Mouse (Mus musculus) frontal cortex, postnatal 14 days (tissue): ENCODE results near the gene Wdr6.
A peak's percentile ranks its signal among the peaks of the same experiment; 100 is the strongest.

Experiments
- DNase-seq, 2 experiments: peaks; one replicate each; pipeline ENCODE4 v3.0.0; 2022; ENCODE audit warnings: low spot score in 2 of 2

Gene Wdr6

GRCm38 (mm10) chr9:108573774-108574690 lies 4.5 kb downstream of the Wdr6 start:
- DNase-seq, result no peak

- DNase-seq, result no peak
These were observed 6.2 kb downstream of the Wdr6 start for GRCm38 (mm10) chr9:108572321-108572720.

- DNase-seq, result no peak
These were observed 7.1 kb downstream of the Wdr6 start for GRCm38 (mm10) chr9:108571401-108571973.

GRCm38 (mm10) chr9:108570207-108570896 lies 8.2 kb downstream of the Wdr6 start:
- peak in 1 of 2 experiments; percentile 78 for DNase-seq

DNA sequence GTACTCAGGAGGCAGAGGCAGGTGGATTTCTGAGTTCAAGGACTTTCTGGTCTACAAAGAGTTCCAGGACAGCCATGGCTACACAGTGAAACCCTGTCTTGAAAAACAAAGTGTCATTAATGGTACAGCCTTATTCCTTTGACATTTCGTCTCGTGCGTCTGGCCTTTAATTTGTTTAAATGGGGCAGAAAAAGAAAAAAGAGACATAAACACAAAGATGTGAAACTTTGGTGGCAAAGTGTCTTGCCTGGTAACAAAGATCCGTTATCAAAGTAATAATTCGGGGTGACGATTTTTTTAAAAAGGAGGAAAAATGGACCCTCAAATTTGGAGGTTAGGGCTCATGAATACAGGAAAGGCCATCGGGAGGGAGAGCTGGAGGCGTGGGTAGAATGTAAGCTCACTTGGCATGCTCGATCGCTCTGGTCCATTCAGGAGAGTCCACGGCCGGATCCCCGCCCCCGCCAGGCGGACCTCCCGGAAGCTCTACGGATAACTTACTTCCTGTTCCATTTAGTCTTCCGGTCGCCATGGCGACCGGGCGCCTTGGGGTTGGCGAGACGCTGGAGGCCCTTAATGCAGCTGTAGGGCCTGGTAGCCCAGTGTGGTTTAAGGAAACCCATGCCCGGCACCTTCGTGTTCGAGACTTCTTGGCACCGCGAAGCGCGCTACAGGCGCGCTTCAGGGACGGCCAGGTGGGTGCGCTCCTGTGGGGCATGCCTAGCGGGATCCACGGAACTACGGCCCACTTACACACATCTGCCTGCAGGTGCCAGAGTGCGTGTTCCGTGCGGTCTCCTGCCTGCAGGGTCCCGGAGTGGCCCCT lies 8.9 kb downstream of the Wdr6 start, which contains the start of gene Dalrd3:
Gene Dalrd3 (plus strand): TSS at position 506 of the 826 bp plus-strand sequence.
- DNase-seq, result peak; percentile 85 to 87

DNA sequence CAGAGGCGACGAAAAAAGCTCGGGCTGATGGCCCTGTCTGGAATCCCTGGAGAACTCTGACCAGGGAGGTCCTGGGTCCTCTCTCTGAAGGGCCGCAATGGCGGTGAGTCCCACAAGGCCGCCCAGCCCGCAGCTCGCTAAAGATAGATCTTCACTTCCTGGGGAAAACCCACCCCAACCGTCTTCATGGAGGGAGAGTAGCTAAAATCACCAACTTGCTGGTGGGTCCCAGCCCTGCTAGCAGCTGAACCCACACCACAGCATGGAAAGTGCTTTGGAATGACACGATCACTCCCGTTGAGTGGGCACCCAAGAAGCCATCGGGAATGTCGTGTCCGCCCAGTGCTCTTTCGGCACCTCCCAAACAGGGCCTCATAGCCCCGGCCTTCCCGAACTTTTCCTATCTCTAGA lies 10.0 kb downstream of the Wdr6 start:
- no peak for DNase-seq

DNA sequence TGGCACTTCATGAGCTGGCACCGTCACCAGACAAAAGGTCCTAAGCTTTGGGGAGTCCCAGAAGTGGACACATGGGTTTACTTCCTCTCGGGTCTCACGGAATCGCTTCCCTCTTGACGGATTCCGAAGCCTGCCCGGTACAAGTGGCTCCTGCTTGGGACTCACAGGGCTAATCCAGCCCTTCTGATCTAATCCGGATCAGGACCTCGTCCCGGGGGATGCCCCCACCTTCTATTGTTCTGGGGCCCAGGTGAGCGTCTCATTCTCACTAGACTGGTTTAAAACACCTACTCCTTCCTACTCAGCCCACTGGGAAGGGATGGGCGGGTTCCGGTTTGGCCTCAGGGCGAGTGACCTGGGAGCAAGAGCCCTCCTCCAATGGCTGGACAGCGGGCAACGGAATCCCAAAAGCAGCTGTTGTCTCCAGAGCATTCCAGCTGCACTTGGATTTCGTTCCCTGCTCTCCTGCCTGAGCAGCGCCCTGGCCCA lies 10.6 kb downstream of the Wdr6 start:
- DNase-seq, result no peak

GRCm38 (mm10) chr9:108566815-108567776 lies 11.4 kb downstream of the Wdr6 start, which contains the start of gene Ndufaf3:
Gene Ndufaf3 (minus strand): TSS chr9:108567434.
- peak; percentile 91 to 95 for DNase-seq

- no peak for DNase-seq
These were observed 12.4 kb downstream of the Wdr6 start for GRCm38 (mm10) chr9:108565881-108566814.

GRCm38 (mm10) chr9:108564131-108564530 lies 14.4 kb downstream of the Wdr6 start:
- no peak for DNase-seq

DNA sequence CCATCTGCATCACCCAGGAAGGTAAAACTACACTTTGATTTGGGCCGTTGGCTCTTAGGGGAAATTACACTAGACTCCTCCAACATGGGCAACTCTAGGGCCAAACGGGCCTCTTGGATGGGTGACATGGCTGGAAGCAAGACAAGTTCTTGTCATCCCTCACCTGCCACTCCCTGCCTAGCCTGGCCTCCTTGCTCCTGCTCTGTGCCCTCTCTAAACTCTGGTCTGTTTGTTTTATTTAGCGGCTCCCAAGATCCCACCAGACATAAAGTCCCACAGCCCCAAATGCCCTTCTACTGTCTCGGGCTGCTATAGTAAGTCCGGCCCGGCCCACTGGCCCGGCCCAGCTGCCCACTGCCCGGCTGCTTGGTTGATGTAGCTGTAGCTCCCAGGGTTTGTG lies 14.9 kb downstream of the Wdr6 start:
- no peak for DNase-seq

GRCm38 (mm10) chr9:108560227-108560841 lies 18.2 kb downstream of the Wdr6 start, which contains the start of gene Impdh2:
Gene Impdh2 (plus strand): TSS chr9:108560286.
- DNase-seq, result peak; percentile 91 to 92

- DNase-seq, result no peak
These were observed 19.4 kb downstream of the Wdr6 start for GRCm38 (mm10) chr9:108559169-108559568.

DNA sequence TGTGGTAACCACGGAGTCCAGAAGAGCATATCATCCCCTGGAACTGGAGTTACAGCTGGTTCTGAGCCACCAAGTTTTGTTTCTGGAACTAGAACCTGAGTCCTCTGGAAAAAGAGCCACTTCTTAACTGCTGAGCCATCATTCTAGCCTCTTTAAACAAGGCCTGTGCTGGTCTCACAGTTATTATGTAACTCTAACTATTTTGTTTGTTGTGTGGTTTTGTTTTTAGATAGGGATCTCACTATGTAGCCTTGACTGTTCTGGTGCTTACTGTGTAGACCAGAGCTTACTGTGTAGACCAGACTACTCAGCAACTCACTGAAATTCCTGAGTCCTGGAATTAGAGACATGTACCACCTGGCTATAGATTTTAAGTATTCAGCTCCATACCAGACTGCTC lies 31.7 kb downstream of the Wdr6 start:
- DNase-seq, result no peak

DNA sequence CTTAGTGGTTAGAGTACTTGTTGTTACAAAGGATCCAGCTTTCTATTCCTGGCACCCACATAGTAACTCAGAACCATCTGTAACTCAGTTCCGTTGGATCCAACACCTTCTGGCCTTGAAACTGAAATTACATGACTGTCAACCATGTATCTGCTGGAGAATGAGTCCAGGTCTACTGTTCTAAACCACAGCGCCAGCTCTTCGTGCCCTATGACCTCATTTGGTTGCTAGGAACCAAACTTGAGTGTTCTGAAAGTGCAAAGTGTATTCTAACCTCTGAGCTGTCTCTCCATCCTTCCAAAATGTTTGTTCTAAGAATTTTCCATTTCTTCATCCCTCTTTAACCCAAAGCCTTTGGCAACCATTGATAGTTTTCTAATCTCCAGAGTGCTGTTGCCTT lies 32.6 kb downstream of the Wdr6 start:
- DNase-seq, result no peak

DNA sequence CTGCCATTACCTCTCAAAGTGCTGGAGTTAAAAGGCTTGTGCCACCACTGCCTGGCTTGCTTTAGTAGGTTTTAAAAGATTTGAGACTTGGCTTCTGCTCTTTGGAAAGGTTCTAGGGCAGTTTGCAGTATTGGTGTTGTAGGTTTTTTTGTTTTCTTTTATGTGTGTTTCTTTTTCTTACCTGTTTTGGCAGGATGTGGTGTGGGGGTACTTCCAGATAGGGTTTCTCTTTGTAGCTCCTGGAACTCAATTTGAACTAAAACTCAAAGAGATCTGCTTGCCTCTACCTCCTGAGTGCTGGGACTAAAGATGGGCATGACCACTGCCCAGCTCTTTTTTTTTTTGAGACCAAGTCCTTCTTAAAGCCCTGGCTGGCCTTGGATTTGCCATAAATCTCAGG lies 37.7 kb downstream of the Wdr6 start:
- no peak for DNase-seq

DNA sequence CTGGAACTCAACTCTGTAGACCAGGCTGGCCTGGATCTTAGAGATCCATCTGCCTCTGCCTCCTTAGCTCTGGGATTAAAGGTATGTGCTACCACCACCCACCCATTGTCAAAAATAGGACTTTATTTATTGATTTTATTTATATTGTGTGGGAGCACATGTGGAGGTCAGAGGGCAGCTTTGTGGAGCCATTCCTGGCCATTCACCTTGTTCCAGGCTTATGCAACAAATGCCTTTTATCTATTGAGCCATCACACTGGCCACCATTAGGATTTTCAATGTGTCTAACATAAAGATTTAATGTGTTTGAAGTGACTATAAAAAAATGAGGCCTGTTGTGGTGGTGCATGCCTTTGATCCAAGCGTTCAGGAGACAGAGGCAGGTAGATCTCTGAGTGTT lies 47.0 kb downstream of the Wdr6 start:
- DNase-seq, result no peak

GRCm38 (mm10) chr9:108530954-108531353 lies 47.6 kb downstream of the Wdr6 start:
- no peak for DNase-seq
